In genomic region chr13:98804480-98804879, GRCm38 (mm10) we compare ENCODE assay signal across 22 mouse cellular contexts. TPM values are rescaled to one million over a fixed set of nuclear protein-coding genes. Genes with fewer than 3 reads are reported as not detected.
DNase-seq lines count a peak whose midpoint lies in the region; ATAC-seq and TF ChIP-seq lines count a peak whose summit lies in the region.
"Had no signal": no experiment of that assay in that cellular context is flagged by ENCODE, and none has a peak within 500 bp of the region (broad histone marks: within the 10 kb centered on the region; RNA-seq: fewer than 3 reads in every experiment).

No protein-coding gene starts in this region.

- 0 out of 2 replicates have a peak overlapping the region, but pooled peaks have one; percentile 6 for H3K27ac ChIP-seq in brown adipose tissue, adult 24 weeks (replicated peaks; ENCODE audit: low read depth, low read length)
- peak overlapping the region; percentile 16; the same call in 1 of the 2 replicates for H3K27ac ChIP-seq in liver, embryonic 15.5 days (replicated peaks)
- no peak overlapping the region for H3K27ac ChIP-seq in layer of hippocampus, adult 2 months
- H3K27ac ChIP-seq in intestine, embryonic 16.5 days (ENCODE audit: low read length), result no peak overlapping the region
- H3K27ac ChIP-seq: embryonic facial prominence, embryonic 13.5 days; forebrain, embryonic 12.5 days; heart, adult 2 months; heart, embryonic 15.5 days; hindbrain, embryonic 10.5 days; hindbrain, embryonic 15.5 days had no signal

- DNase-seq in layer of hippocampus, adult 2 months (ENCODE audit: low spot score in 2 of 2), result no peak
- DNase-seq in thymus, postnatal 4 days, result no peak
- DNase-seq: adrenal gland, adult 8-10 months; adrenal gland, postnatal 36 days; cerebellum, adult 11-12 months; cerebellum, adult 9-10 months; cerebellum, postnatal 25 days; gastrocnemius, postnatal 10 days; heart, adult 2 months; heart, postnatal 14 days had no signal

- no peak for TF ChIP-seq CTCF in layer of hippocampus, adult 2 months (conservative IDR thresholded peaks at IDR 0.05)

- H3K9ac ChIP-seq in liver, embryonic 15.5 days, result no peak overlapping the region
- no peak overlapping the region for H3K9ac ChIP-seq in intestine, embryonic 16.5 days (ENCODE audit: low read depth, low read length)
- H3K9ac ChIP-seq: embryonic facial prominence, embryonic 13.5 days; forebrain, embryonic 12.5 days; heart, embryonic 15.5 days; hindbrain, embryonic 15.5 days had no signal

- peaks cover 54% of the 10 kb centered on the region for H3K4me1 ChIP-seq in megakaryocyte, embryonic 14.5 days
- peaks cover 6% of the 10 kb centered on the region; the same call in 1 of the 2 replicates for H3K4me1 ChIP-seq in brown adipose tissue, adult 24 weeks (ENCODE audit: control insufficient read depth, insufficient read depth, insufficient read length, low read length)
- peaks cover 14% of the 10 kb centered on the region for H3K4me1 ChIP-seq in liver, embryonic 15.5 days (replicated peaks)
- H3K4me1 ChIP-seq in intestine, embryonic 16.5 days (ENCODE audit: control insufficient read depth, insufficient read depth, low read length), result no peaks in the 10 kb centered on the region
- H3K4me1 ChIP-seq: embryonic facial prominence, embryonic 13.5 days; forebrain, embryonic 12.5 days; heart, embryonic 15.5 days; hindbrain, embryonic 10.5 days; hindbrain, embryonic 15.5 days had no signal

- H3K27me3 ChIP-seq in megakaryocyte, embryonic 14.5 days (replicated peaks), result no peaks in the 10 kb centered on the region
- H3K27me3 ChIP-seq in liver, embryonic 15.5 days, result no peaks in the 10 kb centered on the region
- no peaks in the 10 kb centered on the region for H3K27me3 ChIP-seq in intestine, embryonic 16.5 days (replicated peaks; ENCODE audit: control insufficient read depth, insufficient read depth, low read length)
- H3K27me3 ChIP-seq: embryonic facial prominence, embryonic 13.5 days; forebrain, embryonic 12.5 days; heart, embryonic 15.5 days; hindbrain, embryonic 15.5 days had no signal

- peaks cover 9% of the 10 kb centered on the region; the same call in 1 of the 2 replicates for H3K9me3 ChIP-seq in megakaryocyte, embryonic 14.5 days
- H3K9me3 ChIP-seq in liver, embryonic 15.5 days (replicated peaks), result no peaks in the 10 kb centered on the region; the same call in 1 of the 2 replicates
- H3K9me3 ChIP-seq in intestine, embryonic 16.5 days (ENCODE audit: control insufficient read depth, low read length), result no peaks in the 10 kb centered on the region
- H3K9me3 ChIP-seq: forebrain, embryonic 12.5 days; heart, embryonic 15.5 days; hindbrain, embryonic 10.5 days; hindbrain, embryonic 15.5 days had no signal

- no peak for ATAC-seq in megakaryocyte, adult 5-6 weeks (ENCODE audit: poor library complexity, severe bottlenecking)
- no peak for ATAC-seq in liver, embryonic 15.5 days (ENCODE audit: insufficient read depth)
- no peak for ATAC-seq in intestine, embryonic 16.5 days
- ATAC-seq: forebrain, embryonic 16.5 days had no signal

- H3K36me3 ChIP-seq in megakaryocyte, embryonic 14.5 days (replicated peaks; ENCODE audit: low read length), result peaks cover 34% of the 10 kb centered on the region
- H3K36me3 ChIP-seq in liver, embryonic 15.5 days (replicated peaks), result peaks cover 52% of the 10 kb centered on the region
- H3K36me3 ChIP-seq in intestine, embryonic 16.5 days (ENCODE audit: control insufficient read depth, insufficient read depth, low read length), result peaks cover 21% of the 10 kb centered on the region; the same call in 1 of the 2 replicates

- H3K4me3 ChIP-seq in megakaryocyte, embryonic 14.5 days (replicated peaks), result peak overlapping the region; percentile 33
- no peak overlapping the region for H3K4me3 ChIP-seq in brown adipose tissue, adult 24 weeks (ENCODE audit: insufficient read depth, low read depth, low read length)
- H3K4me3 ChIP-seq in liver, embryonic 15.5 days (replicated peaks), result no peak overlapping the region
- H3K4me3 ChIP-seq in layer of hippocampus, adult 2 months, result no peak overlapping the region
- no peak overlapping the region for H3K4me3 ChIP-seq in intestine, embryonic 16.5 days (ENCODE audit: low read length)
- H3K4me3 ChIP-seq: embryonic facial prominence, embryonic 13.5 days; forebrain, embryonic 12.5 days; heart, adult 2 months; heart, embryonic 15.5 days; hindbrain, embryonic 10.5 days; hindbrain, embryonic 15.5 days had no signal

- WGBS in liver, embryonic 15.5 days (ENCODE audit: insufficient replicate concordance), result 60% methylated on average over 1 of the region's 1 CpGs
- WGBS in intestine, embryonic 16.5 days, result 100% methylated on average over 1 of the region's 1 CpGs

- H3K4me2 ChIP-seq in liver, embryonic 15.5 days, result no peak overlapping the region
- no peak overlapping the region for H3K4me2 ChIP-seq in intestine, embryonic 16.5 days (ENCODE audit: low read depth, low read length)
- H3K4me2 ChIP-seq: embryonic facial prominence, embryonic 13.5 days; forebrain, embryonic 12.5 days; heart, embryonic 11.5 days; heart, embryonic 15.5 days; hindbrain, embryonic 15.5 days had no signal

RNA-seq across cellular contexts. Expression of gene Fcho2, which starts 10.8 kb away (rescaled TPM):
- 0.39 TPM in 1 of 2 replicates, not detected in the other for polyA plus RNA-seq in megakaryocyte, embryonic 14.5 days (2012; ENCODE audit: insufficient read depth, low replicate concordance)
- 123 and 128 TPM in 2 replicates for total RNA-seq in megakaryocyte, adult 5-6 weeks (2015)
- 47.5 and 78.3 TPM in 2 replicates for total RNA-seq in megakaryocyte, adult 5-6 weeks (2017)
- 21.2 and 26.9 TPM in 2 replicates for polyA plus RNA-seq in brown adipose tissue, adult 24 weeks (2012; ENCODE audit: insufficient read depth, insufficient read length, missing spikeins)
- 25.5 and 28.0 TPM in 2 replicates for polyA plus RNA-seq in liver, embryonic 15.5 days (2015; fragmentation: Nextera tagmentation; extraction: Ambion mirVana)
- 10 to 100 TPM; 37.7 to 44.8 TPM for total RNA-seq in layer of hippocampus, adult 2 months (2021)
- 31.2 and 31.9 TPM in 2 replicates for polyA plus RNA-seq in intestine, embryonic 16.5 days (2015; fragmentation: Nextera tagmentation; extraction: Ambion mirVana)

Comparison
In these comparisons a context has a peak if more than half of its experiments do, and no peak if none do; other contexts are left out.
1. H3K27ac ChIP-seq: peak in brown adipose tissue, adult 24 weeks (single experiment) and liver, embryonic 15.5 days (single experiment); none in layer of hippocampus, adult 2 months (single experiment) and intestine, embryonic 16.5 days (single experiment).
2. RNA of gene Fcho2, which starts 10.8 kb away (polyA plus RNA-seq): 31.2 to 31.9 TPM in intestine, embryonic 16.5 days, 21.2 to 26.9 TPM in brown adipose tissue, adult 24 weeks and 25.5 to 28.0 TPM in liver, embryonic 15.5 days; 0.39 TPM in megakaryocyte, embryonic 14.5 days; every median in the first group is over 10 times any median in the second.